Mouse (Mus musculus) cortical plate, adult 2 months (tissue): ENCODE data around the gene Pp2d1.

Source experiments
- CTCF ChIP-seq: fragments of 200-500 bp; IDR thresholded peaks from 2 replicates; pipeline ENCODE4 v1.5.1; 2011; ENCODE audit warnings: mild to moderate bottlenecking, control low read depth, low read length; ENCODE audit not compliant: insufficient read depth; ENCODE audit errors: extremely low read depth
- POLR2A ChIP-seq: fragments of 200-500 bp; IDR thresholded peaks from 2 replicates; pipeline ENCODE4 v1.6.1; 2011; ENCODE audit warnings: mild to moderate bottlenecking, low read length, control low read depth; ENCODE audit not compliant: insufficient read depth; ENCODE audit errors: extremely low read depth

DNA sequence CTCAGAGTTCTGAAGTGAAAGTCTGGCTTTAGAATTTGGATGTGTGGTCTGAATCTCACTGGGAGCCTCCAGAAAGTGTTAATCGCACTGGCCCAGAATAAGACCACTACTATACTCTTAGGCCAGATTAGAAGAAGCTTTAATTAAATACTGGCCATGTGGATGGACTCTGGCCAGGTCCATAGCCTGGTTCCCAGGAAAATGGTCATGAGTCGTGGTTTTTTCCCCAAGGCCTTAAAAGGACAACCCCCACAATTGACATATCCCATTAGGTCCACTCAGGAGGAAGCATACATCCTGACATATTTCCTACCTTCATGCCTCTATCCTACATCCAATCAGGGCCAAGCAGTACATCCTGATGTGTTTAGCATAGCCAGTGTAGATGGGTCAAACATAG, 37.9 kb upstream of the Pp2d1 start:
- no peak for TF ChIP-seq CTCF
- no peak for TF ChIP-seq POLR2A
